Mouse (Mus musculus) T-cell, adult 66 days (primary cell): ENCODE data around the gene Ttll6. TPM values are rescaled to one million over a fixed set of nuclear protein-coding genes. Genes with fewer than 3 reads are reported as not detected.

Experiments
- total RNA-seq, 2 experiments: library from RNA; stranded (reverse); gene quantifications; 3 replicates in 1 of 2; 4 replicates in 1 of 2; pipeline ENCODE4 v1.2.4; 2023

Gene Ttll6
- not detected for total RNA-seq

GRCm38 (mm10) chr11:96133239-96133865, at the start of gene Ttll6:
Gene Ttll6, plus strand, starts transcription at chr11:96133786.

DNA sequence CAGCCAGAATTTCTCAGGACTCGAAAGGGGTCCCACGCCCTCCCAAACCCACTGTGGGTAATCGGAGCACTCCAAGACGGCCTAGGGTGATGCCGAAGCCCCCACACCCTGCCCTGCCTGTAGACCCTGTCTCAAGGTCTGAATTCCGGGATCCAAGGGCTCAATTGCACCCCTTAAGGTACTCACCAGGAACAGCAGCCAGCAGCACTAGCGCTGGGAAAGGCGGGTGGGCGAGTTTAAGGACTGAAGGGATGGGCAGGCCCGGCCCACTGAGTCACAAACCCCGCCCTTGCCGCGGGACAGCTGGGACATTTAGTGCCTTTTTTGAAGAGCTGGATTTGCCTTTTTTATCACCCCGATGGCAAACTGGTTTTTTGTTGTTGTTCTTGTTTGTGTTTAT, 21.8 kb upstream of the Ttll6 start, which contains the start of gene Calcoco2:
Gene Calcoco2, minus strand, starts transcription at position 214 of the 400 bp plus-strand sequence.

DNA sequence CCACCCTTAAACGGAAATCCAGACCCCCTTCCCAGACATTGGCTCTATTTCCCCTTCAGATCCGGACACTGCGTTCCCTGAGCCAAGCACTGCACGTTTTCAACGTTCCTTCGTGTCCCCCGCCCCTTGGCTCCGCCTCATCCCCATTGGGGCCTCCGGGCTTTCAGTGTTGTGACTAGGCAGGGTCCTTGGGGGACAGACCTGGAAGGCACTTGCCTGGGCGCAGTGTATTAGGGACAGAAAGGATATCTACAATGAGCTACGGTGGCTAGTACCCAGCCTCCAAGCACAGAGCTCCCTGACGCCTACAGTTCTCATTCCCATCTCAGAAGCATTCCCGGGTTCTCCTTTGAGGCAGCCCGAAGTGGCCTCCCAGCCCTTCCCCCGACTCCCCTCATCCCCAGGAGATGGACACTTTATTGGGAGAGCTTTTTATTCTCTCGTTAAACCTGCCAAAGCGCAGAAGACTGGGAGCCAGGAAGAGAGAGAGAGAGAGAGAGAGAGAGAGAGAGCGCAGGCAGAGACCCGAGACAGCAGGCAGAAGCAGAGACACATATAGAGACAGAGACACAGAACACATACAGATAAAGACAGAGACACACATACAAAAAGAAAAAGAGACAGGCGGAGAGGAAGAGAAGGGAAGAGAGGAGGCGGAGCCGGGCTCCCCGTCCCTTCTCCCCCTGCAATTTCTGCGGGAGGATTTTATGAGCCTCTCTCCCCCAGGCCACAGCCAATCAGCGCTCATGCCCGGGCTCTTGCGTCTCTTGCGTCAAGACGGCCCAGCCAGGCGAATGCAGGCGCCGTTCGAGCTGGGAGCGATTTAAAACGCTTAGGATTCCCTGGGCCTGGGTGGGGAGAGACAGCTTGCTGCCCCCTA, 60.2 kb downstream of the Ttll6 start, which contains the start of gene Hoxb13:
Gene Hoxb13, plus strand, starts transcription at position 796 of the 880 bp plus-strand sequence.

Other genes with a start within 250 kb of the Ttll6 start
- gene B4galnt2, start 218.9 kb upstream of the Ttll6 start, total RNA-seq = not detected
- not detected for gene Igf2bp1, start 127.8 kb upstream of the Ttll6 start, total RNA-seq
- not detected for gene Gip, start 109.2 kb upstream of the Ttll6 start, total RNA-seq
- gene Snf8, start 98.9 kb upstream of the Ttll6 start, total RNA-seq = 10 to 100 TPM; 58.1 to 61.5 TPM
- gene Ube2z, start 68.4 kb upstream of the Ttll6 start, total RNA-seq = 10 to 100 TPM; 47.1 to 51.4 TPM
- gene Atp5g1, start 58.1 kb upstream of the Ttll6 start, total RNA-seq = 100 to 1,000 TPM; 128 to 133 TPM
- gene Calcoco2, start 21.8 kb upstream of the Ttll6 start, total RNA-seq = not detected
- gene Hoxb13, start 60.5 kb downstream of the Ttll6 start, total RNA-seq = not detected
- gene Hoxb9, start 137.7 kb downstream of the Ttll6 start, total RNA-seq = not detected
- not detected for gene Hoxb8, start 148.1 kb downstream of the Ttll6 start, total RNA-seq
- gene Hoxb7, start 152.8 kb downstream of the Ttll6 start, total RNA-seq = not detected
- gene Hoxb6, start 158.7 kb downstream of the Ttll6 start, total RNA-seq = not detected
- not detected for gene Hoxb5, start 169.6 kb downstream of the Ttll6 start, total RNA-seq
- under 1 TPM; 0.90 to 0.95 TPM for gene Hoxb4, start 184.5 kb downstream of the Ttll6 start, total RNA-seq
- not detected for gene Hoxb3, start 189.5 kb downstream of the Ttll6 start, total RNA-seq
- not detected for gene Hoxb2, start 216.7 kb downstream of the Ttll6 start, total RNA-seq
- not detected for gene Hoxb1, start 232.0 kb downstream of the Ttll6 start, total RNA-seq